Mouse (Mus musculus): ENCODE measurements around the gene Ampd2. TPM values are rescaled to one million over a fixed set of nuclear protein-coding genes. Genes with fewer than 3 reads are reported as not detected.

Gene Ampd2
- polyA plus RNA-seq, 1 experiment from 2014 or later: 18.2 TPM

- H3K27ac ChIP-seq (ENCODE audit: low read depth, low read length): no peak overlapping the region
- WGBS: 44% methylated on average over 3 of the region's 3 CpGs
- no peaks in the 10 kb centered on the region for H3K36me3 ChIP-seq (ENCODE audit: control insufficient read depth, insufficient read depth)
- H3K4me3 ChIP-seq (ENCODE audit: low read depth, low read length): no peak overlapping the region
- ATAC-seq: no peak
- no peaks in the 10 kb centered on the region for H3K9me3 ChIP-seq (ENCODE audit: control insufficient read depth)
- H3K4me2 ChIP-seq (replicated peaks; ENCODE audit: low read depth): no peak overlapping the region
- no peaks in the 10 kb centered on the region for H3K4me1 ChIP-seq (replicated peaks; ENCODE audit: control insufficient read depth, insufficient read depth, low read length)
- H3K9ac ChIP-seq (ENCODE audit: low read depth, low read length): no peak overlapping the region
- H3K27me3 ChIP-seq (replicated peaks; ENCODE audit: control insufficient read depth, insufficient read depth, low read length): no peaks in the 10 kb centered on the region
- TF ChIP-seq CTCF (IDR thresholded peaks at IDR 0.05; ENCODE audit: low read depth): no peak
Measured at GRCm38 (mm10) chr3:108101594-108101993, 15.1 kb upstream of the Ampd2 start.

GRCm38 (mm10) chr3:108098316-108098715 is 11.9 kb upstream of the Ampd2 start:
- H3K9ac ChIP-seq (ENCODE audit: low read depth, low read length): no peak overlapping the region
- no peak for ATAC-seq
- no peak for TF ChIP-seq CTCF (IDR thresholded peaks at IDR 0.05; ENCODE audit: low read depth)
- no peak overlapping the region for H3K4me2 ChIP-seq (replicated peaks; ENCODE audit: low read depth)
- WGBS: 82% methylated on average over 6 of the region's 6 CpGs
- H3K27ac ChIP-seq (ENCODE audit: low read depth, low read length): no peak overlapping the region
- H3K9me3 ChIP-seq (ENCODE audit: control insufficient read depth): no peaks in the 10 kb centered on the region
- H3K36me3 ChIP-seq (ENCODE audit: control insufficient read depth, insufficient read depth): no peaks in the 10 kb centered on the region
- no peaks in the 10 kb centered on the region for H3K27me3 ChIP-seq (replicated peaks; ENCODE audit: control insufficient read depth, insufficient read depth, low read length)
- no peaks in the 10 kb centered on the region for H3K4me1 ChIP-seq (replicated peaks; ENCODE audit: control insufficient read depth, insufficient read depth, low read length)
- no peak overlapping the region for H3K4me3 ChIP-seq (ENCODE audit: low read depth, low read length)

GRCm38 (mm10) chr3:108097656-108098055 is 11.2 kb upstream of the Ampd2 start:
- H3K9ac ChIP-seq (ENCODE audit: low read depth, low read length): no peak overlapping the region
- no peak overlapping the region for H3K4me3 ChIP-seq (ENCODE audit: low read depth, low read length)
- H3K27me3 ChIP-seq (replicated peaks; ENCODE audit: control insufficient read depth, insufficient read depth, low read length): no peaks in the 10 kb centered on the region
- no peaks in the 10 kb centered on the region for H3K9me3 ChIP-seq (ENCODE audit: control insufficient read depth)
- no peak overlapping the region for H3K27ac ChIP-seq (ENCODE audit: low read depth, low read length)
- ATAC-seq: no peak
- TF ChIP-seq CTCF (IDR thresholded peaks at IDR 0.05; ENCODE audit: low read depth): no peak
- 90% methylated on average over 8 of the region's 8 CpGs for WGBS
- H3K4me1 ChIP-seq (replicated peaks; ENCODE audit: control insufficient read depth, insufficient read depth, low read length): no peaks in the 10 kb centered on the region
- no peak overlapping the region for H3K4me2 ChIP-seq (replicated peaks; ENCODE audit: low read depth)
- H3K36me3 ChIP-seq (ENCODE audit: control insufficient read depth, insufficient read depth): no peaks in the 10 kb centered on the region

GRCm38 (mm10) chr3:108096726-108097125 is 10.3 kb upstream of the Ampd2 start:
- Histone ChIP-seq H3K4me2 (replicated peaks; ENCODE audit: low read depth) (no peak overlapping the region), H3K9me3 (ENCODE audit: control insufficient read depth) (no peaks in the 10 kb centered on the region), H3K9ac (ENCODE audit: low read depth, low read length) (no peak overlapping the region), H3K27ac (ENCODE audit: low read depth, low read length) (no peak overlapping the region), H3K4me3 (ENCODE audit: low read depth, low read length) (no peak overlapping the region), H3K36me3 (ENCODE audit: control insufficient read depth, insufficient read depth) (no peaks in the 10 kb centered on the region), H3K4me1 (replicated peaks; ENCODE audit: control insufficient read depth, insufficient read depth, low read length) (no peaks in the 10 kb centered on the region), H3K27me3 (replicated peaks; ENCODE audit: control insufficient read depth, insufficient read depth, low read length) (no peaks in the 10 kb centered on the region)
- ATAC-seq: no peak
- 63% methylated on average over 10 of the region's 10 CpGs for WGBS
- no peak for TF ChIP-seq CTCF (IDR thresholded peaks at IDR 0.05; ENCODE audit: low read depth)

- ATAC-seq: no peak
- 67% methylated on average over 8 of the region's 8 CpGs for WGBS
Measured at GRCm38 (mm10) chr3:108096226-108096625, 9.8 kb upstream of the Ampd2 start.

GRCm38 (mm10) chr3:108094976-108095760 is 8.7 kb upstream of the Ampd2 start:
- Histone ChIP-seq H3K4me2 (replicated peaks; ENCODE audit: low read depth) (no peak overlapping the region), H3K9ac (ENCODE audit: low read depth, low read length) (no peak overlapping the region), H3K36me3 (ENCODE audit: control insufficient read depth, insufficient read depth) (no peaks in the 10 kb centered on the region), H3K27ac (ENCODE audit: low read depth, low read length) (no peak overlapping the region), H3K4me3 (ENCODE audit: low read depth, low read length) (no peak overlapping the region), H3K27me3 (replicated peaks; ENCODE audit: control insufficient read depth, insufficient read depth, low read length) (no peaks in the 10 kb centered on the region), H3K9me3 (ENCODE audit: control insufficient read depth) (no peaks in the 10 kb centered on the region), H3K4me1 (replicated peaks; ENCODE audit: control insufficient read depth, insufficient read depth, low read length) (no peaks in the 10 kb centered on the region)
- ATAC-seq: no peak
- 93% methylated on average over 12 of the region's 12 CpGs for whole genome bisulfite sequencing
- TF ChIP-seq CTCF (IDR thresholded peaks at IDR 0.05; ENCODE audit: low read depth): no peak

More at GRCm38 (mm10) chr3:108096226-108096625, 9.8 kb upstream of the Ampd2 start:
- Histone ChIP-seq H3K4me1 (replicated peaks; ENCODE audit: control insufficient read depth, insufficient read depth, low read length) (no peaks in the 10 kb centered on the region), H3K27ac (ENCODE audit: low read depth, low read length) (no peak overlapping the region), H3K4me3 (ENCODE audit: low read depth, low read length) (no peak overlapping the region), H3K9ac (ENCODE audit: low read depth, low read length) (no peak overlapping the region), H3K27me3 (replicated peaks; ENCODE audit: control insufficient read depth, insufficient read depth, low read length) (no peaks in the 10 kb centered on the region), H3K4me2 (replicated peaks; ENCODE audit: low read depth) (no peak overlapping the region), H3K9me3 (ENCODE audit: control insufficient read depth) (no peaks in the 10 kb centered on the region), H3K36me3 (ENCODE audit: control insufficient read depth, insufficient read depth) (no peaks in the 10 kb centered on the region)
- no peak for TF ChIP-seq CTCF (IDR thresholded peaks at IDR 0.05; ENCODE audit: low read depth)

Data from intestine, postnatal 0 days (tissue).